Mouse (Mus musculus): ENCODE measurements around the gene Cmas. TPM values are rescaled to one million over a fixed set of nuclear protein-coding genes. Genes with fewer than 3 reads are reported as not detected.

Gene Cmas
- polyA plus RNA-seq, 1 experiment from 2014 or later = 110 TPM

DNA sequence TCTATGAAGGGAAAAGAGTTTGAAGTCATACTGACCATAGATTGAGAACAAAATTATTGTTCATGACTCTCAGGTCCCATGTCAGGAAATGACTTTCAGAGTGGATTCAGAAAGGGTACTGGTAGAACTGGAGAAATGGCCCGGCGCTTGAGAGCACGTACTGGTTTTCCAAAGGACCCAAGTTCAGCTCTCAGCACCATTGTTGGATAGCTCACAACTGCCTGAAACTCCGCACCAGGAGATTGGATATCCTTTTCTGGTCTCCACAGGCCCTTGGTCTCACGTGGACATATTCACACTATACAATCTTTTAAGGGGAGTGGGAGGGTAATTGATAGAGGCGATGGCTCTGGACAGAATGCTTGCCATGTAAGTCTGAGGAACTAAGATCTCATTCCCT, 1.5 kb downstream of the Cmas start:
- Histone ChIP-seq H3K27me3 (ENCODE audit: control insufficient read depth, insufficient read depth, low read length) (no peaks in the 10 kb centered on the region), H3K27ac (replicated peaks; ENCODE audit: low read depth, low read length) (no peak overlapping the region), H3K36me3 (replicated peaks; ENCODE audit: control insufficient read depth, insufficient read depth, low read depth, low read length) (no peaks in the 10 kb centered on the region), H3K4me3 (ENCODE audit: low read depth, low read length) (no peak overlapping the region), H3K9me3 (replicated peaks; ENCODE audit: control insufficient read depth, low read length) (no peaks in the 10 kb centered on the region), H3K9ac (replicated peaks; ENCODE audit: low read length) (no peak overlapping the region), H3K4me2 (ENCODE audit: low read depth, low read length) (no peak overlapping the region), H3K4me1 (ENCODE audit: control insufficient read depth, insufficient read depth, low read length) (no peaks in the 10 kb centered on the region)
- no peak for ATAC-seq (replicated peaks; ENCODE audit: insufficient number of reproducible peaks, low FRiP score, low TSS enrichment, low read depth)
- no peak for DNase-seq (ENCODE audit: low spot score)
- 92% methylated on average over 6 of the region's 6 CpGs for WGBS

DNA sequence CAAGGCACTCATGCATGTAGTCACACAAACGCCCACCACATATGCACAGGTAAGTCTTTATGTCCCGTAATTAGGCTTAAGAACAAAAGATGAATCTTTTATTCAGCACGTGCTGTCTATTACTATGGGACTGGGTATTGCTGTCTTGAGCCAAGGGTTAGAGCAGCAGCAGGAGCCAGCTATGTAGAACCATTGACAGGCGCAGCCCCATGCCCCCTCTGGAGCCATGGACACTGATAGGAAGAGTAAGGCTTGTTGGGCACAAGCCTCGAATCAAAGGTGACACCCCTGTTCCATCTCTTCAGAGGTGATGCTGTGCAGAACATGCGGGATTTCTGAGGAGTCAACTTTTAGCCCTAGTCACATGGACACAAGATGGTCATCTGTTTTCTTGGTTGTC, 2.1 kb downstream of the Cmas start:
- no peak overlapping the region for H3K4me2 ChIP-seq (ENCODE audit: low read depth, low read length)

DNA sequence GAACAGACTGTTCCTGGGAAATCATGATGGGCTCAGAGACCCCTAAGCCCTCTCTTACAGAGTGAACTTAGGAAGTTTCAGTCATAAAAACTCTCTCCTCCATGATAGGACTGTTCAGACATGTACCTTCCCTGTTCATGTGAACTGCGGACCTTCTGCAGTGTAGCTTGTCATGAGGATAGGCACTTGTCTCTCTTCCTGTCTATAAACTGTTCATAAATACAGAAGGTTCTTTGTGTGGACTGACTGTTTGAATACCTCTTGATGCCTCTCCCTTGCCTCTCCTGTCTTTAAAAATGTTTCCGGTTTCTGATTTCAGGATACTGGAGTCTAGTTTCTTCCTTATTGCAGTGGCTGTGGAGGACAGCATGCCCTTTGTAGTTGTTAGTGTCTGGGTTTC, 3.1 kb downstream of the Cmas start:
- ATAC-seq (replicated peaks; ENCODE audit: insufficient number of reproducible peaks, low FRiP score, low TSS enrichment, low read depth) = no peak
- WGBS = 82% methylated on average over 2 of the region's 2 CpGs

More for the DNA sequence above, 2.1 kb downstream of the Cmas start:
- no peaks in the 10 kb centered on the region for H3K9me3 ChIP-seq (replicated peaks; ENCODE audit: control insufficient read depth, low read length)
- no peak overlapping the region for H3K9ac ChIP-seq (replicated peaks; ENCODE audit: low read length)
- H3K4me1 ChIP-seq (ENCODE audit: control insufficient read depth, insufficient read depth, low read length) = no peaks in the 10 kb centered on the region
- DNase-seq (ENCODE audit: low spot score) (no peak), ATAC-seq (replicated peaks; ENCODE audit: insufficient number of reproducible peaks, low FRiP score, low TSS enrichment, low read depth) (no peak)
- H3K36me3 ChIP-seq (replicated peaks; ENCODE audit: control insufficient read depth, insufficient read depth, low read depth, low read length) = no peaks in the 10 kb centered on the region
- H3K4me3 ChIP-seq (ENCODE audit: low read depth, low read length) = no peak overlapping the region
- H3K27ac ChIP-seq (replicated peaks; ENCODE audit: low read depth, low read length) = no peak overlapping the region
- 96% methylated on average over 6 of the region's 6 CpGs for WGBS
- no peaks in the 10 kb centered on the region for H3K27me3 ChIP-seq (ENCODE audit: control insufficient read depth, insufficient read depth, low read length)

DNA sequence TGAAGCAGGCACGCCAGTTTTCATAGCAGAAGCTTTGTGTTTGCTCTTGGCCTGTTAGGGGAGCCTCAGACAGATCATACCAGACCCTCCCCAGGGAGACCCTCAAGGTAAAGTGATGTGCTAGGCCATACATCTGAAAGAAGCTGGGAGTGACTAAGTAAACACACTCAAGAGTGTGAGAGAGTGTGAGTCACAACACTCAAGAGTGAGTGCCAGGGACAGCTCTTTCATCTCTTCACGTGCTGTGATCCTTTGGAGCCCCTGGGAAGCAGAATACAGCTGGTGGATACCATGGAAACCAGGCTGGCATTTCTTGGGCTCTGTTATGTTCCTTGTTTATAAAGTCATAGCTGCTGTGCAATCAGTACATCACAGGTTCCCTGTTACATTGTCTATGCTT, 8.4 kb downstream of the Cmas start:
- DNase-seq (ENCODE audit: low spot score) (no peak), ATAC-seq (replicated peaks; ENCODE audit: insufficient number of reproducible peaks, low FRiP score, low TSS enrichment, low read depth) (no peak)
- no peak overlapping the region for H3K4me3 ChIP-seq (ENCODE audit: low read depth, low read length)
- H3K4me1 ChIP-seq (ENCODE audit: control insufficient read depth, insufficient read depth, low read length) = no peaks in the 10 kb centered on the region
- no peak overlapping the region for H3K4me2 ChIP-seq (ENCODE audit: low read depth, low read length)
- peaks cover 2% of the 10 kb centered on the region for H3K36me3 ChIP-seq (replicated peaks; ENCODE audit: control insufficient read depth, insufficient read depth, low read depth, low read length)
- H3K9ac ChIP-seq (replicated peaks; ENCODE audit: low read length) = no peak overlapping the region
- H3K27ac ChIP-seq (replicated peaks; ENCODE audit: low read depth, low read length) = no peak overlapping the region
- H3K27me3 ChIP-seq (ENCODE audit: control insufficient read depth, insufficient read depth, low read length) = no peaks in the 10 kb centered on the region
- 76% methylated on average over 2 of the region's 2 CpGs for WGBS
- H3K9me3 ChIP-seq (replicated peaks; ENCODE audit: control insufficient read depth, low read length) = no peaks in the 10 kb centered on the region

More for the DNA sequence above, 3.1 kb downstream of the Cmas start:
- no peak overlapping the region for H3K27ac ChIP-seq (replicated peaks; ENCODE audit: low read depth, low read length)
- no peak overlapping the region for H3K4me2 ChIP-seq (ENCODE audit: low read depth, low read length)
- no peaks in the 10 kb centered on the region; the same call in 1 of the 2 replicates for H3K36me3 ChIP-seq (replicated peaks; ENCODE audit: control insufficient read depth, insufficient read depth, low read depth, low read length)
- no peaks in the 10 kb centered on the region for H3K9me3 ChIP-seq (replicated peaks; ENCODE audit: control insufficient read depth, low read length)
- no peak for DNase-seq (ENCODE audit: low spot score)
- no peaks in the 10 kb centered on the region for H3K4me1 ChIP-seq (ENCODE audit: control insufficient read depth, insufficient read depth, low read length)
- no peak overlapping the region for H3K9ac ChIP-seq (replicated peaks; ENCODE audit: low read length)
- no peak overlapping the region for H3K4me3 ChIP-seq (ENCODE audit: low read depth, low read length)
- H3K27me3 ChIP-seq (ENCODE audit: control insufficient read depth, insufficient read depth, low read length) = no peaks in the 10 kb centered on the region

DNA sequence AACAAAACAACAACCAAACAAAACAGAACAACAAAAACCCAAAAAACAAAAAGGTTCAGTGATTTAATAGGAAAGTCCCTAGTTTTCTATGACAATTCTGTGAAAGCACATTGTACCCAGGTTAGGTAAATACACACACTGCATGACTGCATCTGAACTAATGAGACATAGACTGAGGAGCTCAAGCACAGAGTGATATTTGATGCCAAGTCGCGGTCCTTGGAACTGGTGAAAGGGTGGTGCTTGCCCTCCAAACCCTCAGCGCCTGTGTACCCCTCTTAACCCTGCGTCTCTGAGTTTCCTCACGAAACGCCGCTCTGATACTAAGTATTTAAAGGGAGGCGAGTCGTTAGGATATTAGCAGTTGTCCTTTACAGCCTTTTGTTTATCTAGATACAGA, 10.8 kb downstream of the Cmas start:
- H3K4me1 ChIP-seq (ENCODE audit: control insufficient read depth, insufficient read depth, low read length) = no peaks in the 10 kb centered on the region
- H3K36me3 ChIP-seq (replicated peaks; ENCODE audit: control insufficient read depth, insufficient read depth, low read depth, low read length) = peaks cover 2% of the 10 kb centered on the region
- H3K4me2 ChIP-seq (ENCODE audit: low read depth, low read length) = no peak overlapping the region
- no peak overlapping the region for H3K27ac ChIP-seq (replicated peaks; ENCODE audit: low read depth, low read length)
- H3K9me3 ChIP-seq (replicated peaks; ENCODE audit: control insufficient read depth, low read length) = no peaks in the 10 kb centered on the region
- 90% methylated on average over 9 of the region's 9 CpGs for WGBS
- H3K4me3 ChIP-seq (ENCODE audit: low read depth, low read length) = no peak overlapping the region
- no peak for DNase-seq (ENCODE audit: low spot score)
- H3K9ac ChIP-seq (replicated peaks; ENCODE audit: low read length) = no peak overlapping the region
- no peaks in the 10 kb centered on the region for H3K27me3 ChIP-seq (ENCODE audit: control insufficient read depth, insufficient read depth, low read length)
- ATAC-seq (replicated peaks; ENCODE audit: insufficient number of reproducible peaks, low FRiP score, low TSS enrichment, low read depth) = no peak

DNA sequence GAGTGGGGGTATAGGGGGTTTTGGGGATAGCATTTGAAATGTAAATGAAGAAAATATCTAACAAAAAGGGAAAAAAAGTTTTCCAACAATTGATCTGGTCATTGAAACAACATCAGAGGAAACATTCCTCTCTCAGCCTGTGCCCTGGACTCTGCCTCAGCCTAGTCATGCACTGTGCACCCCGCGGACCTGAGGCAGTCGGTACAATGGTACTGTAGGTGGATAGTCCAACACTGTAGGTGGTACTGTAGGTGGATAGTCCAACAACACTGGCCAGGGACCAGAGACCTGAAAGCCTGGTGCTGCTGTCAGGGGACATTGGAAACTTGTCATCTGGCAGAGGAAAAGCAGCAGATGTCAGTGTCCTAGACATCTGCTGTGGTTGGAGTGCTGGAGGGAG, 13.4 kb downstream of the Cmas start:
- DNase-seq (ENCODE audit: low spot score) (no peak), ATAC-seq (replicated peaks; ENCODE audit: insufficient number of reproducible peaks, low FRiP score, low TSS enrichment, low read depth) (no peak)
- Histone ChIP-seq H3K9me3 (replicated peaks; ENCODE audit: control insufficient read depth, low read length) (no peaks in the 10 kb centered on the region), H3K27ac (replicated peaks; ENCODE audit: low read depth, low read length) (no peak overlapping the region), H3K4me2 (ENCODE audit: low read depth, low read length) (no peak overlapping the region), H3K9ac (replicated peaks; ENCODE audit: low read length) (no peak overlapping the region), H3K27me3 (ENCODE audit: control insufficient read depth, insufficient read depth, low read length) (no peaks in the 10 kb centered on the region), H3K4me3 (ENCODE audit: low read depth, low read length) (no peak overlapping the region), H3K36me3 (replicated peaks; ENCODE audit: control insufficient read depth, insufficient read depth, low read depth, low read length) (peaks cover 10% of the 10 kb centered on the region), H3K4me1 (ENCODE audit: control insufficient read depth, insufficient read depth, low read length) (no peaks in the 10 kb centered on the region)
- WGBS = 94% methylated on average over 3 of the region's 3 CpGs

DNA sequence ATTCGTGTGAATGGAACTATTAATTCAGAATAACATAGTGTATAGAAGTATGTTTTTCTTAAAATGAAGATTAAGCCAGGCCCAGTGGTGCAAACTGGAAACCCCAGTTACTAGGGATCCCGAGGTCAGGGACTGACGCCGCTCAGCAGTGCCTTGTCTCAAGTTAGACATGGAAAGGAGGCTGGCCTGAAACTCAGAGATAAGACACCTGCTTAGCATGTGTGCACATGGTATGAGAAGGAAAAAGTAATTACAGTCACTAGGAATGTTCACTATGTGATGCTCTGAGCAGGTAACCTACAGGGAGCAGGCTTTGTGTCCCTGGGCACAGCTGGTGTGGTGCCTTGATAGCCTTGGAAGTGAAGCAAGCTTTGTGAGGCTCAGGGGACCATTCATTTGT, 15.2 kb downstream of the Cmas start:
- H3K27me3 ChIP-seq (ENCODE audit: control insufficient read depth, insufficient read depth, low read length) = no peaks in the 10 kb centered on the region
- 88% methylated on average over 4 of the region's 4 CpGs for WGBS
- ATAC-seq (replicated peaks; ENCODE audit: insufficient number of reproducible peaks, low FRiP score, low TSS enrichment, low read depth) (no peak), DNase-seq (ENCODE audit: low spot score) (no peak)
- no peak overlapping the region for H3K4me2 ChIP-seq (ENCODE audit: low read depth, low read length)
- no peak overlapping the region for H3K4me3 ChIP-seq (ENCODE audit: low read depth, low read length)
- H3K9ac ChIP-seq (replicated peaks; ENCODE audit: low read length) = no peak overlapping the region
- no peaks in the 10 kb centered on the region for H3K9me3 ChIP-seq (replicated peaks; ENCODE audit: control insufficient read depth, low read length)
- H3K36me3 ChIP-seq (replicated peaks; ENCODE audit: control insufficient read depth, insufficient read depth, low read depth, low read length) = peaks cover 9% of the 10 kb centered on the region
- H3K4me1 ChIP-seq (ENCODE audit: control insufficient read depth, insufficient read depth, low read length) = no peaks in the 10 kb centered on the region
- no peak overlapping the region for H3K27ac ChIP-seq (replicated peaks; ENCODE audit: low read depth, low read length)

DNA sequence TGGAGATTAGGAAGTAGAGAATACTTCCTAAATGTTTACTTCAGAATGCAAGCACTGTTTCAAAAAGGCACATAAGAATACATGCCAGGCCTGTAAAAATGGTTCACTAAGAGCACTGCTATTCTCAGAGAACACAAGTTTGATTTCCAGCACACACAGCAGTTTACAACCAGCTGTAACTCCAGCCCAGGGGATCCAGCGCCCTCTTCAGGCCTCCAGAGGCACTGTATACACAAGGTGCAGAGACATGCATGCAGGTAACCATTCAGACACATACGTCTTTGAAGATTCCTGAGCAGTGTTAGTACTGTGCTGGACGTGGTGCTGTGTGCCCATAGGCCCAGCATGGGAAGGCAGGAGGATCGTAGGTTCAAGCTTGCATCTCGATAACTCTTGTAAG, 17.1 kb downstream of the Cmas start:
- H3K9ac ChIP-seq (replicated peaks; ENCODE audit: low read length) = no peak overlapping the region
- no peaks in the 10 kb centered on the region for H3K4me1 ChIP-seq (ENCODE audit: control insufficient read depth, insufficient read depth, low read length)
- 89% methylated on average over 5 of the region's 5 CpGs for WGBS
- H3K4me2 ChIP-seq (ENCODE audit: low read depth, low read length) = no peak overlapping the region
- H3K27ac ChIP-seq (replicated peaks; ENCODE audit: low read depth, low read length) = no peak overlapping the region
- ATAC-seq (replicated peaks; ENCODE audit: insufficient number of reproducible peaks, low FRiP score, low TSS enrichment, low read depth) (no peak), DNase-seq (ENCODE audit: low spot score) (no peak)
- peaks cover 9% of the 10 kb centered on the region for H3K36me3 ChIP-seq (replicated peaks; ENCODE audit: control insufficient read depth, insufficient read depth, low read depth, low read length)
- no peaks in the 10 kb centered on the region for H3K9me3 ChIP-seq (replicated peaks; ENCODE audit: control insufficient read depth, low read length)
- no peak overlapping the region for H3K4me3 ChIP-seq (ENCODE audit: low read depth, low read length)
- no peaks in the 10 kb centered on the region for H3K27me3 ChIP-seq (ENCODE audit: control insufficient read depth, insufficient read depth, low read length)
